In genomic region chr7:74065449-74066099, GRCm38 (mm10) we compare ENCODE assay signal across 13 mouse cellular contexts. TPM values are rescaled to one million over a fixed set of nuclear protein-coding genes. Genes with fewer than 3 reads are reported as not detected.
DNase-seq lines count a peak whose midpoint lies in the region; ATAC-seq and TF ChIP-seq lines count a peak whose summit lies in the region.
"Had no signal": no experiment of that assay in that cellular context is flagged by ENCODE, and none has a peak within 500 bp of the region (broad histone marks: within the 10 kb centered on the region; RNA-seq: fewer than 3 reads in every experiment).

No protein-coding gene starts in this region.

- no peaks in the 10 kb centered on the region for H3K36me3 ChIP-seq in lung, embryonic 14.5 days (ENCODE audit: insufficient read depth)
- no peaks in the 10 kb centered on the region for H3K36me3 ChIP-seq in forebrain, embryonic 11.5 days (ENCODE audit: control insufficient read depth, insufficient read depth, low read length)
- H3K36me3 ChIP-seq: heart, embryonic 15.5 days had no signal

- no peak for TF ChIP-seq CTCF in lung, embryonic 14.5 days (IDR thresholded peaks at IDR 0.05; ENCODE audit: low read depth)
- no peak for TF ChIP-seq CTCF in lung, adult 2 months (IDR thresholded peaks at IDR 0.05; ENCODE audit: insufficient read depth, low read length)

- H3K4me2 ChIP-seq in lung, embryonic 14.5 days, result no peak overlapping the region
- no peak overlapping the region for H3K4me2 ChIP-seq in forebrain, embryonic 11.5 days (ENCODE audit: low read depth, low read length, severe bottlenecking)
- H3K4me2 ChIP-seq: heart, embryonic 15.5 days had no signal

- DNase-seq in lung, embryonic 14.5 days, result peak; percentile 70
- DNase-seq in lung, adult 2 months, result no peak
- peak; percentile 30 for DNase-seq in heart, adult 8-10 months (ENCODE audit: low spot score)
- DNase-seq in kidney, postnatal 10 days, result peak; percentile 72
- peak; percentile 9 for DNase-seq in lung, postnatal 25 days (ENCODE audit: low spot score)
- no peak for DNase-seq in natural killer cell, adult 2 months (ENCODE audit: low spot score in 2 of 2)
- no peak for DNase-seq in forebrain, embryonic 11.5 days (ENCODE audit: low spot score)
- no peak for DNase-seq in right cerebral cortex, postnatal 10 days (ENCODE audit: low spot score in 2 of 2)
- DNase-seq: thymus, postnatal 4 days had no signal

- TF ChIP-seq POLR2A in lung, adult 2 months (IDR thresholded peaks at IDR 0.05; ENCODE audit: borderline replicate concordance, extremely low read depth, low read depth, low read length), result no peak

- peak overlapping the region; percentile 50; the same call in 1 of the 2 replicates for H3K27ac ChIP-seq in lung, embryonic 14.5 days (ENCODE audit: low read depth)
- no peak overlapping the region for H3K27ac ChIP-seq in forebrain, embryonic 11.5 days (ENCODE audit: low read depth, low read length)
- H3K27ac ChIP-seq: heart, embryonic 15.5 days; macrophage had no signal

- H3K9me3 ChIP-seq in lung, embryonic 14.5 days (ENCODE audit: low read depth, low read length), result no peaks in the 10 kb centered on the region
- H3K9me3 ChIP-seq in forebrain, embryonic 11.5 days (ENCODE audit: control insufficient read depth, low read length), result no peaks in the 10 kb centered on the region
- H3K9me3 ChIP-seq: heart, embryonic 15.5 days had no signal

- H3K4me3 ChIP-seq in lung, embryonic 14.5 days (ENCODE audit: low read depth, low read length), result no peak overlapping the region
- no peak overlapping the region for H3K4me3 ChIP-seq in lung, adult 2 months (replicated peaks; ENCODE audit: extremely low read depth, low read depth, low read length)
- H3K4me3 ChIP-seq in forebrain, embryonic 11.5 days (ENCODE audit: low read depth, low read length), result no peak overlapping the region
- H3K4me3 ChIP-seq: heart, embryonic 15.5 days had no signal

- peaks cover 12% of the 10 kb centered on the region; the same call in 1 of the 2 replicates for H3K4me1 ChIP-seq in lung, embryonic 14.5 days (ENCODE audit: insufficient read depth)
- peaks cover 3% of the 10 kb centered on the region; the same call in 1 of the 2 replicates for H3K4me1 ChIP-seq in lung, adult 2 months (ENCODE audit: control insufficient read depth, insufficient read depth, low read length)
- no peaks in the 10 kb centered on the region; the same call in 1 of the 2 replicates for H3K4me1 ChIP-seq in forebrain, embryonic 11.5 days (replicated peaks; ENCODE audit: control insufficient read depth, insufficient read depth, low read length)
- H3K4me1 ChIP-seq: heart, embryonic 15.5 days had no signal

- H3K27me3 ChIP-seq in lung, embryonic 14.5 days (ENCODE audit: insufficient read depth, low read length), result no peaks in the 10 kb centered on the region
- no peaks in the 10 kb centered on the region for H3K27me3 ChIP-seq in forebrain, embryonic 11.5 days (ENCODE audit: control insufficient read depth, insufficient read depth, low read length)
- H3K27me3 ChIP-seq: heart, embryonic 15.5 days had no signal

- WGBS in lung, embryonic 14.5 days, result 31% methylated on average over 4 of the region's 4 CpGs
- WGBS in lung, adult 2 months, result 44% methylated on average over 4 of the region's 4 CpGs
- WGBS in forebrain, embryonic 11.5 days, result 67% methylated on average over 4 of the region's 4 CpGs

- peak; percentile 26; the same call in 1 of the 2 replicates for ATAC-seq in lung, embryonic 14.5 days (ENCODE audit: insufficient read depth)
- ATAC-seq in forebrain, embryonic 11.5 days (replicated peaks; ENCODE audit: low FRiP score), result no peak
- ATAC-seq: activated CD4-positive, CD25-positive, alpha-beta regulatory T cell, adult 4 months had no signal

- H3K9ac ChIP-seq in lung, embryonic 14.5 days, result no peak overlapping the region
- H3K9ac ChIP-seq in forebrain, embryonic 11.5 days (ENCODE audit: low read length), result no peak overlapping the region
- H3K9ac ChIP-seq: heart, embryonic 15.5 days had no signal

RNA-seq across cellular contexts. Expression of gene St8sia2, which starts 52.1 kb away (rescaled TPM):
- polyA plus RNA-seq in lung, embryonic 14.5 days (2014; fragmentation: Nextera tagmentation; extraction: Ambion mirVana), result 17.2 and 19.0 TPM in 2 replicates
- polyA plus RNA-seq in lung, adult 2 months (2012; rRNA removed), result 6.2 and 7.8 TPM in 2 replicates
- under 1 TPM; 0.09 to 0.28 (median 0.18) TPM for total RNA-seq in heart, adult 8-10 months (2022)
- 35.8 and 42.0 TPM in 2 replicates for polyA plus RNA-seq in forebrain, embryonic 11.5 days (2014; fragmentation: Nextera tagmentation; extraction: Ambion mirVana)
- total RNA-seq: CH12.LX had no signal
- polyA plus RNA-seq: activated CD4-positive, CD25-positive, alpha-beta regulatory T cell, adult 4 months; macrophage had no signal

Comparison
In these comparisons a context has a peak if more than half of its experiments do, and no peak if none do; other contexts are left out.
1. DNase-seq: peak in lung, embryonic 14.5 days (single experiment), heart, adult 8-10 months (single experiment), kidney, postnatal 10 days (single experiment) and lung, postnatal 25 days (single experiment); none in lung, adult 2 months (single experiment), natural killer cell, adult 2 months (0 of 2), forebrain, embryonic 11.5 days (single experiment) and right cerebral cortex, postnatal 10 days (0 of 2).